Mouse (Mus musculus): ENCODE measurements around the gene Csmd2.

DNA sequence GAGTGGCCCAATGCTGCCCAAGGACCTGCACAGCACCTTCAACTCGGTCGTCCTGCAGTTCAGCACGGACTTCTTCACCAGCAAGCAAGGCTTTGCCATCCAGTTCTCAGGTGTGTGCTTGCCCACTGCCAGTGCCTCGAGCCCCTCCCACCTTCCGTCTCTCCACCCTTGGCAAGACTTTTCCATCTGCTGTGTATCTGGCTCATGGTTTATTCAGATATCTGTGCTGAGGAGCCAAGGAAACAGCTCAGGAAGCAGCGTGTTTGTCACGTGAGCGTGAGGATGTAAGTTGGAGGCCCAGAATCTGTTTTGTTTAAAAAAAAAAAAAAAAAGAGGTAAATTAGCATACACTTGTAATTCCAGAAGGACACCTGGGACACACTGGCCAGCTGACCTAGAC, 455.1 kb downstream of the Csmd2 start:
- TF ChIP-seq CTCF (IDR thresholded peaks at IDR 0.05; ENCODE audit: borderline replicate concordance, insufficient read depth, low read depth, low read length), result no peak
- TF ChIP-seq POLR2A (IDR thresholded peaks at IDR 0.05; ENCODE audit: borderline replicate concordance, insufficient read depth, low read length), result no peak
